Mouse (Mus musculus): ENCODE data around the gene 4930438A08Rik.

4930438A08Rik gene

GRCm38 (mm10) chr11:58326781-58327180 lies 52.2 kb downstream of the 4930438A08Rik start:
- no peak for DNase-seq

GRCm38 (mm10) chr11:58329906-58330275 lies 55.3 kb downstream of the 4930438A08Rik start:
- peak; percentile 8 for DNase-seq

- DNase-seq, result peak; percentile 95
These were observed 55.9 kb downstream of the 4930438A08Rik start, which contains the start of the genes Zfp672 and Sh3bp5l for GRCm38 (mm10) chr11:58330276-58331148. TSS of gene Zfp672 (minus strand) at chr11:58330339. TSS of gene Sh3bp5l (plus strand) at chr11:58330724.

DNA sequence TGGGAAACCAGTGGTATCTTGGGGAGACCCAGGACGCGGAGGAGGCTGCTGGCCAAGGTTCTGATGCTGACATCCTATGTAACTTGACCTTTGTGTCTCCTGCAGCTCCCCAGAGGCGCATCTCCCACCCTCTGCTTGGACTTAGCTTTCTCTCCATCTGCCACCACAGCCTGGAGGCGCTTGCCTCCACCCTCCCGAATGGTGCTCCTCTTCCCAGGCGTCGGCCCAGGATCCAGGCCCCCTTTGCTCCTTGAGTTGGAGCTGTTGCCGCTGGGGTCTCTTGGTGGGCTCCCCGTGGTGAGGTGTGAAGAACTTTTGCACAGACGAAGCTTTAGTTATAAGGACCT lies 56.5 kb downstream of the 4930438A08Rik start:
- no peak for DNase-seq

- no peak for DNase-seq
These were observed 56.9 kb downstream of the 4930438A08Rik start for GRCm38 (mm10) chr11:58331546-58331945.

GRCm38 (mm10) chr11:58334746-58335145 lies 60.1 kb downstream of the 4930438A08Rik start:
- DNase-seq, result peak; percentile 60

Data from lung, postnatal 36 days (tissue).